Mouse (Mus musculus): ENCODE data around the gene Pheta1.
"Not testable (repeated sequence)": the region's sequence is repeated elsewhere in the genome, so short reads cannot be mapped to it uniquely, and the experiment has no call there.

Pheta1 gene

GRCm38 (mm10) chr5:121846322-121846721, 2.5 kb upstream of the Pheta1 start:
- no peak for DNase-seq

GRCm38 (mm10) chr5:121847269-121847668, 1.5 kb upstream of the Pheta1 start:
- DNase-seq, result not testable (repeated sequence)

GRCm38 (mm10) chr5:121848035-121848519, 707 bp upstream of the Pheta1 start:
- peak; percentile 98 for DNase-seq

GRCm38 (mm10) chr5:121849478-121850349, 930 bp downstream of the Pheta1 start:
- peak; percentile 95 for DNase-seq

GRCm38 (mm10) chr5:121853368-121854051, 4.7 kb downstream of the Pheta1 start:
- DNase-seq, result peak; percentile 94

- no peak for DNase-seq
These were observed 6.0 kb downstream of the Pheta1 start for GRCm38 (mm10) chr5:121854768-121855167.

- DNase-seq, result no peak
These were observed 8.0 kb downstream of the Pheta1 start for GRCm38 (mm10) chr5:121856740-121857139.

- DNase-seq, result no peak
These were observed 9.6 kb downstream of the Pheta1 start for GRCm38 (mm10) chr5:121858427-121858826.

GRCm38 (mm10) chr5:121861964-121862363, 13.2 kb downstream of the Pheta1 start:
- DNase-seq, result no peak

GRCm38 (mm10) chr5:121864330-121864729, 15.5 kb downstream of the Pheta1 start:
- DNase-seq, result no peak

GRCm38 (mm10) chr5:121867963-121868362, 19.2 kb downstream of the Pheta1 start:
- peak; percentile 95 for DNase-seq

GRCm38 (mm10) chr5:121870832-121871231, 22.0 kb downstream of the Pheta1 start:
- peak; percentile 94 for DNase-seq

- DNase-seq, result peak; percentile 84
These were observed 22.8 kb downstream of the Pheta1 start for GRCm38 (mm10) chr5:121871515-121872030.

- DNase-seq, result peak; percentile 95
These were observed 23.4 kb downstream of the Pheta1 start for GRCm38 (mm10) chr5:121872158-121872557.

- DNase-seq, result peak; percentile 91
These were observed 26.3 kb downstream of the Pheta1 start for GRCm38 (mm10) chr5:121875041-121875440.

- no peak for DNase-seq
These were observed 28.1 kb downstream of the Pheta1 start for GRCm38 (mm10) chr5:121876901-121877300.

- no peak for DNase-seq
These were observed 29.9 kb downstream of the Pheta1 start for GRCm38 (mm10) chr5:121878703-121879102.

GRCm38 (mm10) chr5:121879211-121879610, 30.4 kb downstream of the Pheta1 start:
- DNase-seq, result no peak

GRCm38 (mm10) chr5:121883356-121883755, 34.6 kb downstream of the Pheta1 start:
- DNase-seq, result no peak

- no peak for DNase-seq
These were observed 40.6 kb downstream of the Pheta1 start for GRCm38 (mm10) chr5:121889375-121889774.

- no peak for DNase-seq
These were observed 41.1 kb downstream of the Pheta1 start for GRCm38 (mm10) chr5:121889819-121890362.

- no peak for DNase-seq
These were observed 42.1 kb downstream of the Pheta1 start for GRCm38 (mm10) chr5:121890925-121891324.

GRCm38 (mm10) chr5:121892281-121892680, 43.5 kb downstream of the Pheta1 start:
- peak; percentile 83 for DNase-seq

All from heart, adult 11 months (tissue).